Mouse (Mus musculus) forebrain, embryonic 16.5 days (tissue): ENCODE data around the gene Capn12. TPM values are rescaled to one million over a fixed set of nuclear protein-coding genes. Genes with fewer than 3 reads are reported as not detected.

Source experiments
- ATAC-seq: fragments of 200-750 bp; cut with Nextera tagmentation; 2 replicates; pipeline ENCODE4 v1.8.0; 2017; ENCODE audit warnings: mild to moderate bottlenecking, moderate library complexity
- H3K27ac ChIP-seq: fragments of 300-500 bp; sonication (generic); 2 replicates; pipeline ENCODE4 v1.5.1; 2014; ENCODE audit warnings: low read length, control low read depth
- H3K27me3 ChIP-seq: fragments of 300-500 bp; sonication (generic); replicated peaks from 2 replicates; pipeline ENCODE4 v1.6.1; 2014; ENCODE audit warnings: low read length; ENCODE audit not compliant: control insufficient read depth, insufficient read depth
- H3K36me3 ChIP-seq: fragments of 300-500 bp; sonication (generic); 2 replicates; pipeline ENCODE4 v1.6.1; 2014; ENCODE audit not compliant: control insufficient read depth, insufficient read depth
- H3K4me1 ChIP-seq: fragments of 300-500 bp; sonication (generic); replicated peaks from 2 replicates; pipeline ENCODE4 v1.6.1; 2014; ENCODE audit warnings: low read length; ENCODE audit not compliant: control insufficient read depth, insufficient read depth
- H3K4me2 ChIP-seq: fragments of 300-500 bp; sonication (generic); 2 replicates; pipeline ENCODE4 v1.6.1; 2014; ENCODE audit warnings: mild to moderate bottlenecking, low read length, control low read depth
- H3K4me3 ChIP-seq: fragments of 300-500 bp; sonication (generic); replicated peaks from 2 replicates; pipeline ENCODE4 v1.5.1; 2014; ENCODE audit warnings: mild to moderate bottlenecking, low read length, control low read depth
- H3K9ac ChIP-seq: fragments of 300-500 bp; sonication (generic); replicated peaks from 2 replicates; pipeline ENCODE4 v1.6.1; 2014; ENCODE audit warnings: low read depth, low read length, control low read depth
- H3K9me3 ChIP-seq: fragments of 300-500 bp; sonication (generic); 2 replicates; pipeline ENCODE4 v1.6.1; 2016; ENCODE audit warnings: low read length; ENCODE audit not compliant: control insufficient read depth
- WGBS: fragments of 180-500 bp; shearing (Covaris S2); extraction: QIAGEN DNeasy Blood & Tissue Kit; methylation state at CpG from one replicate; pipeline ENCODE4 v1.1.7; 2014; 5-methylcytosine and 5-hydroxymethylcytosine counted together
- polyA plus RNA-seq: library from polyadenylated mRNA; unstranded; fragments of >200 nt; fragmentation: Nextera tagmentation; extraction: Ambion mirVana; gene quantifications from 2 replicates; pipeline ENCODE4 v1.2.1, GENCODE M21; 2015

The Capn12 gene
- polyA plus RNA-seq, 1 experiment from 2014 or later = 0.81 TPM

GRCm38 (mm10) chr7:28922606-28923005 lies 41.4 kb downstream of the Capn12 start:
- H3K27ac ChIP-seq = no peak overlapping the region
- H3K4me1 ChIP-seq = peaks cover 60% of the 10 kb centered on the region
- H3K4me3 ChIP-seq = no peak overlapping the region
- WGBS = 59% methylated on average over 4 of the region's 4 CpGs
- no peaks in the 10 kb centered on the region for H3K27me3 ChIP-seq
- H3K36me3 ChIP-seq = no peaks in the 10 kb centered on the region
- H3K9me3 ChIP-seq = no peaks in the 10 kb centered on the region
- no peak overlapping the region for H3K9ac ChIP-seq
- no peak overlapping the region for H3K4me2 ChIP-seq
- no peak for ATAC-seq

GRCm38 (mm10) chr7:28923865-28924291 lies 42.7 kb downstream of the Capn12 start:
- no peaks in the 10 kb centered on the region for H3K36me3 ChIP-seq
- no peaks in the 10 kb centered on the region for H3K27me3 ChIP-seq
- H3K4me3 ChIP-seq = no peak overlapping the region
- WGBS = 0% methylated on average over 4 of the region's 4 CpGs
- no peaks in the 10 kb centered on the region for H3K9me3 ChIP-seq
- no peak overlapping the region for H3K4me2 ChIP-seq
- H3K27ac ChIP-seq = no peak overlapping the region
- peaks cover 48% of the 10 kb centered on the region for H3K4me1 ChIP-seq
- ATAC-seq = no peak
- 0 out of 2 replicates have a peak overlapping the region, but pooled peaks have one; percentile 12 for H3K9ac ChIP-seq

- 81% methylated on average over 3 of the region's 3 CpGs for WGBS
- H3K9me3 ChIP-seq = no peaks in the 10 kb centered on the region
- H3K27me3 ChIP-seq = no peaks in the 10 kb centered on the region
- H3K4me2 ChIP-seq = no peak overlapping the region
- H3K9ac ChIP-seq = no peak overlapping the region
- ATAC-seq = no peak
- H3K4me3 ChIP-seq = no peak overlapping the region
- no peak overlapping the region for H3K27ac ChIP-seq
- no peaks in the 10 kb centered on the region for H3K36me3 ChIP-seq
- H3K4me1 ChIP-seq = peaks cover 39% of the 10 kb centered on the region
Observed at GRCm38 (mm10) chr7:28924802-28925201, 43.6 kb downstream of the Capn12 start.

GRCm38 (mm10) chr7:28925317-28925716 lies 44.1 kb downstream of the Capn12 start:
- no peak overlapping the region for H3K4me3 ChIP-seq
- 48% methylated on average over 9 of the region's 9 CpGs for WGBS
- H3K9me3 ChIP-seq = no peaks in the 10 kb centered on the region
- no peak overlapping the region for H3K9ac ChIP-seq
- ATAC-seq = no peak
- H3K27me3 ChIP-seq = no peaks in the 10 kb centered on the region
- no peaks in the 10 kb centered on the region for H3K36me3 ChIP-seq
- peaks cover 34% of the 10 kb centered on the region for H3K4me1 ChIP-seq
- H3K27ac ChIP-seq = no peak overlapping the region
- no peak overlapping the region for H3K4me2 ChIP-seq

- WGBS = 42% methylated on average over 2 of the region's 2 CpGs
- peaks cover 31% of the 10 kb centered on the region for H3K4me1 ChIP-seq
- no peaks in the 10 kb centered on the region for H3K36me3 ChIP-seq
- no peak overlapping the region for H3K4me2 ChIP-seq
- no peak overlapping the region for H3K4me3 ChIP-seq
- no peaks in the 10 kb centered on the region for H3K9me3 ChIP-seq
- H3K9ac ChIP-seq = no peak overlapping the region
- ATAC-seq = no peak
- H3K27me3 ChIP-seq = no peaks in the 10 kb centered on the region
- H3K27ac ChIP-seq = no peak overlapping the region
Observed at GRCm38 (mm10) chr7:28926172-28926571, 45.0 kb downstream of the Capn12 start.

- WGBS = 38% methylated on average over 3 of the region's 3 CpGs
- H3K27me3 ChIP-seq = no peaks in the 10 kb centered on the region
- H3K9ac ChIP-seq = no peak overlapping the region
- H3K36me3 ChIP-seq = no peaks in the 10 kb centered on the region
- H3K27ac ChIP-seq = no peak overlapping the region
- ATAC-seq = no peak
- no peak overlapping the region for H3K4me3 ChIP-seq
- no peak overlapping the region for H3K4me2 ChIP-seq
- H3K4me1 ChIP-seq = peaks cover 7% of the 10 kb centered on the region; the same call in 1 of the 2 replicates
- no peaks in the 10 kb centered on the region for H3K9me3 ChIP-seq
Observed at GRCm38 (mm10) chr7:28929381-28929780, 48.2 kb downstream of the Capn12 start.

GRCm38 (mm10) chr7:28930320-28931031 lies 49.3 kb downstream of the Capn12 start:
- H3K4me3 ChIP-seq = no peak overlapping the region
- no peak overlapping the region for H3K4me2 ChIP-seq
- H3K27ac ChIP-seq = no peak overlapping the region
- no peaks in the 10 kb centered on the region for H3K4me1 ChIP-seq
- 50% methylated on average over 5 of the region's 5 CpGs for WGBS
- ATAC-seq = no peak
- H3K27me3 ChIP-seq = no peaks in the 10 kb centered on the region
- no peaks in the 10 kb centered on the region for H3K9me3 ChIP-seq
- no peak overlapping the region for H3K9ac ChIP-seq
- H3K36me3 ChIP-seq = no peaks in the 10 kb centered on the region

- H3K4me3 ChIP-seq = no peak overlapping the region
- whole genome bisulfite sequencing = 92% methylated on average over 7 of the region's 7 CpGs
- no peaks in the 10 kb centered on the region; the same call in 1 of the 2 replicates for H3K4me1 ChIP-seq
- no peaks in the 10 kb centered on the region for H3K9me3 ChIP-seq
- no peak overlapping the region for H3K9ac ChIP-seq
- ATAC-seq = no peak
- no peak overlapping the region for H3K4me2 ChIP-seq
- no peak overlapping the region for H3K27ac ChIP-seq
- H3K36me3 ChIP-seq = no peaks in the 10 kb centered on the region
- H3K27me3 ChIP-seq = no peaks in the 10 kb centered on the region
Observed at GRCm38 (mm10) chr7:28931032-28931694, 49.9 kb downstream of the Capn12 start.

GRCm38 (mm10) chr7:28931695-28932039 lies 50.4 kb downstream of the Capn12 start:
- no peak for ATAC-seq
- Histone ChIP-seq H3K36me3 (no peaks in the 10 kb centered on the region), H3K9me3 (no peaks in the 10 kb centered on the region), H3K4me2 (no peak overlapping the region), H3K27ac (no peak overlapping the region), H3K27me3 (no peaks in the 10 kb centered on the region), H3K4me1 (no peaks in the 10 kb centered on the region; the same call in 1 of the 2 replicates), H3K4me3 (no peak overlapping the region), H3K9ac (no peak overlapping the region)
- 87% methylated on average over 4 of the region's 4 CpGs for WGBS
